Mouse (Mus musculus) adrenal gland, postnatal 36 days (tissue): Measurements from ENCODE around the gene Pigb. TPM values are rescaled to one million over a fixed set of nuclear protein-coding genes. Genes with fewer than 3 reads are reported as not detected.
"Not testable (repeated sequence)": the region's sequence is repeated elsewhere in the genome, so short reads cannot be mapped to it uniquely, and the experiment has no call there.

Experiments used
- DNase-seq, 2 experiments: peaks; one replicate each; pipeline ENCODE4 v3.0.0; 2021; ENCODE audit warnings: mixed read lengths in 1 of 2
- long read RNA-seq, 2 experiments: library from polyadenylated mRNA; stranded (forward); transcript quantifications; one replicate each; pipeline ENCODE4 v2.0.0; 2021; ENCODE audit warnings: borderline sequencing depth in 2 of 2
- total RNA-seq, 2 experiments: library from RNA; stranded (reverse); gene quantifications; 2 replicates each; pipeline ENCODE4 v1.2.3; 2021

The Pigb gene
- 10 to 100 TPM; 12.2 to 15.5 TPM for total RNA-seq
- long read RNA-seq, experiment 1, partial matches to known transcripts = 0 of 1 reads
- long read RNA-seq, experiment 1, other reads (novel, unspliced or antisense) = 1 of 1 reads
- long read RNA-seq, experiment 2 = 0 reads

GRCm38 (mm10) chr9:73040080-73040479, at the start of gene Pigb:
Gene Pigb, minus strand, starts transcription at chr9:73040378.
- DNase-seq = peak in 1 of 2 experiments; percentile 29

DNA sequence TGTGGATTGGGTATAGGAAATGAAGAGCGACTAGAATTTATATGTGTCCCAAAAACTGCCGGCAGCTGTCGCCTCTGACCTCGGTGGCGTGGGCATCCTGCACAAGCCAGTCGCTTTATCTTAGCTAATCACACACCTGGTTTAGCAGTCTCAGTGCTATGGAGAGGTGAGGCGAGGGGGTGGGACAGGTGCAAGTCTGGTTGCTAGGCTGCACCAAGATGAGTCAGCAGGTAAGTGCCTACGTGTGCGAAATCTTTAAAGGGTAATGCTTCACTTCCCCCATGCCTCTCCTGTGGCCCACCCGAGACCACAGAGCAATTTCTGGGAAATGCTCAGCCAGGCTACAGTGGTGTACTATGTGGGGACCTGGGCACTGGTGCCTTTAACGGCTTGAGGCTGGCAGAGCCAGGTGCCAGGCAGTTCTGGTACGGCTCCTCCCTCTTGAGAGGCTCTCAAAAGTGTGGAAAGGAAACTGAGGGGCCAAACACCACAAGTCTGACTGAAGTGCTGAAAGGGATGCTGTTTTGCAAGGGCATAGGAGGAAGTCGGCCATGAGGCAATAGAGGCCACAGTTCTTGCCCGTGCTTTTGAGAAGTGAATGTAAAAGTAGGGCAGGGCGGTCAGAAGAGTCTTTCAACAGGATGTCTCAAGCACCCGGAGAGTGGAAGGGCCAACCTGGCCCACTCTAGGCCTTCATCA, 49.2 kb upstream of the Pigb start:
- DNase-seq = no peak

DNA sequence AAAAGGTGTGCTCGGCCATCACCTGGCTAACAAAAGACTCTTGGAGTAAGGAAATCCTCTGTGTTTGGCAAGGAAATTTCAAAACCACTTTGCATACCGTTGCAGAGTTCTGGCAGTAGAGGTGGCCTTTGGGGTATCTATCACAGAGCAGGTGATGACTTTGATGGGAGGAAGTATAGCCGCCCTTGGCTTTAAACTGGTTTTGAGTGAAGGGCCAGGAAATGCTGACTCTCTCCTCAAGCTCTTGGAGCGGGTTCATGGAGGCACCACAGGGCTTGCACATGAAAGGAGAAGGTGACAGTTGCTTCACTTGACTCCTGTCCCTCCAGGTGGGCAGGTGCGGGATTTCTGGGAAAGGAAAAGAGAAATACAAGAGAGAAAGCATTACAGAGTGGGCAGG, 47.4 kb upstream of the Pigb start:
- no peak for DNase-seq

DNA sequence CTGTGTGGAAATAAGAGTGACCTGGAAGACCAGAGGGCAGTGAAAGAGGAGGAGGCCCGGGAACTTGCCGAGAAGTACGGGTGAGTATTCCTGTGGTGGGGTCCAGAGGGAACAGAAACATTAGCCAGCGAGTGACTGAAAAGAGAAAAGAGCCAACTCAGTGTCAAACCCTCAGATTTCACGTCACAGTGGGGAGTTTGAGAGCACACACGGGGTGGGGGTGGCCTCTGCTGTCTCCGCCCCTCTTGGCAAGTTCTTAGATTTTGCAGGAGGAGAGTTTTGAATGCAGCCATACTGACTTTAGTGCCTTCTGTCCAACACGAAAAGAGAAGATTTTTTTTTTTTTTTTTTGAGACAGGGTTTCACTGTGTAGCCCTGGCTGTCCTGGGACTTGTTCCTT, 46.9 kb upstream of the Pigb start:
- no peak for DNase-seq

DNA sequence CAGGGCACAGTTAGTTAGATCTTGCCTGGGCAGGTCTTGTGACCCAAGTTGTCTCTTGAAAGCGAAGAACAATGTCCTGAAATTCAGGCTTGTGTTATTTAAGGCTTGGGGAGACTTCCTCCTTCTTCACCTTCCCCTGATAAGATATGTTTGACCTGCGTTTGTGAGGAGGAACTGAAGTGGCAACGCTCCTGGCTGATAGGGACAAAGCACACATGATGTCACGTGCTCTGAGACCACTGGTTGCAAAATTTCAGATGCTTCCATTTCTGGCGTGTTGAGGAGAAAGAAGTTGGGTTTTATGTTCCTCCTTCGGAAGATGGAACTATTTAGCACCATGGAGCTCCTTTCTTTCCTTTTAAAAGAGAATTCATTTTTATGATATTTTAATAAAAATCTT, 45.7 kb upstream of the Pigb start:
- DNase-seq = no peak

DNA sequence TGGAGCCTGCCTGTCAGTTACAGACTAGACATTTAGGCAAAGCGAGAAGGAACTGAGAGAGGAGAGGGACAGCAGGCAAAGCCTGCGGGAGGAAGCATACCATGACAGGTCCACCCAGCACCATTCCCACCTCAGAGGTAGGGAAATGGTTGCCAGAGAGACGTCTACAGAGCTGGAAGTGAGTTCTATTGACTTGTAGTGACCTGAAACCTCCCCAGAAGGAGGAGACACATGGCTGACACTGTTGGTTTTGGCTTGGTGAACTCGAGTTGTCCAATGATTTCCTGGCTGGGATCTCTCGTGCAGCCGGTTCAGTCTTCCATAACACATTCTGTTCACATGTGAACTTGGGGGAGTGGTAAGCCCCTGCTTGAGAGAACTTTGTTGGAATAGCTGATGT, 43.8 kb upstream of the Pigb start:
- no peak for DNase-seq

DNA sequence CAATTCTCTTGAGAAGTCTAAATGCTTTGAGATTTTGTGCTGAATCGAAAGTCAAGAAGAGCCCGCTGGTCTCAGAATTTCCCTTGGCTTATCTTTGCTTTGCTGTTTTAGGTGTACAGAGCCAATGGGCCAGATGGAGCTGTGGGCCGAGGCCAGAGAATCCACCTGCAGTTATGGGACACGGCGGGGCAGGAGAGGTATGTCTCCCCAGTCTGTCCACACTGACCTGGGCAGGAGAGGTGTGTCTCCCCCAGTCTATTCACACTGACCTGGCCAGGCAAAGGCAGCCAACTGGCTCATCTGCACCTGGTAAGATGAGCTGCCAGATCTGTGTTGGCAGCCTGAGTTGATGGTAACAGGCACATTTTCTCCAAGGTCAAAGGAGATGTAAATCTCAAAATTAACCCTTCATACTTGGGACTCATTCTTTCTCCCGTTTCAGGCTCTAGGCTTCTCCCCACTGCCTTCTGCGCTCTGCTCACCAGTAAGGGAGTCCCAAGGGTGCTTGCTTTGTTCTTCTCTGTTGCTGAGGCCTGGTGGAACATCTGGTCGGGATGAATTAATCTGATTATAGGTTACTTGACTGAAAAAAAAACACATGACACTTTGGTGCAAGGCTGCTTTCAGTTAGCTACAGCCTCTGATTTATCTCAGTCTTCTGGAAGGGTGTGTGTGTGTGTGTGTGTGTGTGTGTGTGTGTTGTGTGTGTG, 42.3 kb upstream of the Pigb start:
- no peak for DNase-seq

DNA sequence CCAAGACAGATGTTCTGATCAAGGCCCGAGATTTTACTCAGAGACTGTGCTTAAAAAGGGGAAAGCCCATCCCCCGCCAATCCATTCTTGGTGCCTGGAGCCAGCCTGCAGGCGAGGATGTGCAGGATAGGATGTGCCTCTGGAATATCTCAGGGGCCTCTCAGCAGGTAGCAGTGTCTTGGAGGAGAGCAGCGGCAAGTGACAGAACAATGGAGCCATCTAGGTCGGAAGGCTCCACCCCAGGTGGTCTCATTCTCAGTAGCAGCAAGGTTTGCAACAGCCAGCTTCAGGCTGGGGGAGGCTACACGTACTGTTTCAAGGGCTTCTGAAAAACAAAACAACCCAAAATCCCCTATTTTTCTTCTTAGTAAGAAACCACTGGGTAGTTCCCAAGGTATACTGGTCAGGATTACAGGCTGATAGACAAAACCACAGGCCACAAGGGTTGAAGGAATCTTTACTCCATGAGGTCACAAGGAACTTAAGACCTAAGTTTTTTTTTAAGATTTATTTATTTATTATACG, 39.7 kb upstream of the Pigb start:
- no peak for DNase-seq

GRCm38 (mm10) chr9:73079349-73079748, 39.2 kb upstream of the Pigb start:
- not testable (repeated sequence) for DNase-seq

DNA sequence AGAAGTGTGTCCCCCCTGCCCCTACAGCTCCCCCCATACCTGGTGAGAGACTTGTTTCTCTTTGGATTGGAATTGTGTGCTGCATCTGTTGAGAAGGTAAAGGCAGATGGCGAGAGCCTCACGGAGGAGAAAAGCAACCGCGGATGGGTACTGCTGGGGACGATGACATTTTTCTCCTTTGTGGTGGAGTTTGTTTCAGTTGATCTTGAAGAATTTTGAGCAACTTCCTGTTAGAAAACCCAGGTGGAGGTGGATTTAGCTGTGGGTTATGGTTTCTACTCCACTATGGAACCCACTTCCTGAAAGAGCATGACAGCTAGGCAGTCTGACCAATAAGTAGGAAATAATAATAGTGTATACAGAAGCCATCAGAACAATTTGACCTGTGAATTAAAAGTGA, 33.0 kb upstream of the Pigb start:
- DNase-seq = no peak

GRCm38 (mm10) chr9:73072426-73072825, 32.2 kb upstream of the Pigb start:
- no peak for DNase-seq

DNA sequence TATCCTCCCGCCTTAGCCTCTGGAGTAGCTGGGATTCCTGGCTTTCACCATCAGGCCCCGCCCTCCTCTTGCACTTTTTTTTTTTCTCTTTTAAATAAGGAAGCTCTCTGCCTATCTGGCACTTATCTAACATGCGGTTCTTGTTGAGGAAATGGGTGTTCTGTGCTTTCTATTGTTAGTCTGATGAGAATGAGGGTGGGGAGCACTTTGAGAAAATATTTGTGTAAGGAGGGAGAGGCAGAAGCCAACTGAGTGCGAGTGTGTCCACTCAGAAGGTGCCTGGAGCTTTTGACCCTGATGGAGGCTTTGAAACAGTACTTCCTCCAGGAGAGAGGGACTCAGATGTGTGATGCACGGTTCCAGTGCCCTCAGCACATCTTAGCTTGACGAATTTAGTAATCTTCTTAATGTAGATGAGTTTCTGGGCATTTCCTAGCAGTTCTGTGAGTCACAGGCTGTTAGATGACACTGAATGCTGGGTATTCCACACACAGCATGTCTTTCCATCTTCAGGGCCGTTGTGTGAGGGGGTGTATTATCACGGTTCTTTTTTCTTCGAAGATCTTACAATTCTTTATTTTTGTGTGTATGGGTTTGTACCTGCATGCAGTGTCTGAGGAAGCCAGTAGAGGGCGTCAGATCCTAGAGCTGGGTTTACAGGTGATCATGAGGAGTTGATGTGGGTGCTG, 30.9 kb upstream of the Pigb start:
- no peak for DNase-seq

DNA sequence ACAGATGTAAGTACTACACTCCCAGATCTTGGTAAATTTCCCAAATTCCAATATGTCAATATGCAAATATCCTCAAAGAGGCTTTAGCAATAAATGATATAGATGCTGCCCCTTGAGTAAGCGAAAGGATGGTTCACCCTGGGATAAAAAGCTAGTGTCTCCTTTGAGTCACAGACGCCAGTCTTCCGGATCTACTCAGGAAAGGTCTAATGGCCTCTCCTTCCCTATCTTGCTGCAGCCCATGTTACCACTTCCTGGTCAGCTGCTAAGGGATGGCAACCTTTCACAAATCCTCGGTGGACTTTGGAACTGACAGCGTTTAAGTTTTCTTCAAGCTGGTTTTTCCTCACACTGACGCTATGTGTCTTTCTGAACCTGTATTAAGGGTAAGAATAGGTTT, 28.5 kb upstream of the Pigb start:
- DNase-seq = no peak

- DNase-seq = no peak
Observed at GRCm38 (mm10) chr9:73068230-73068679, 28.1 kb upstream of the Pigb start.

DNA sequence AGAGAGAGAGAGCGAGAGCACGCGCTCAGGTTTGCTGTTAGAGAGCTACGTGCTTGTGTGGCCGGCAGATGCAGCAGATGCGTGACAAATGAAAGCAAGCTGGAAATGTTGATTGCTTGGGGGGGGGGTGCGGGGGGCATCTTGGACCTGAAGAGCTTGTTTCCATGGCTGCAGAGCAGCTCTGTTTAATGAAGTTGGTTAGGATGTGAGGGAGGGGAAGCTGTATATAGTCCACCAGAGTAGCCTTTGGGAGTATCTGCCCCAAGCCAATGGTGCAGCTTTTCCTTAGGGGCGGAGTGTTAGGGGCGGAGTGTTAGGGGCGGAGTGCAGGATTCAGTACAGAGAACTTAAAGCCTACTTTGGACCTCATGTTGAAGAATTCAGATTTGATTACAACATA, 26.9 kb upstream of the Pigb start:
- no peak for DNase-seq

DNA sequence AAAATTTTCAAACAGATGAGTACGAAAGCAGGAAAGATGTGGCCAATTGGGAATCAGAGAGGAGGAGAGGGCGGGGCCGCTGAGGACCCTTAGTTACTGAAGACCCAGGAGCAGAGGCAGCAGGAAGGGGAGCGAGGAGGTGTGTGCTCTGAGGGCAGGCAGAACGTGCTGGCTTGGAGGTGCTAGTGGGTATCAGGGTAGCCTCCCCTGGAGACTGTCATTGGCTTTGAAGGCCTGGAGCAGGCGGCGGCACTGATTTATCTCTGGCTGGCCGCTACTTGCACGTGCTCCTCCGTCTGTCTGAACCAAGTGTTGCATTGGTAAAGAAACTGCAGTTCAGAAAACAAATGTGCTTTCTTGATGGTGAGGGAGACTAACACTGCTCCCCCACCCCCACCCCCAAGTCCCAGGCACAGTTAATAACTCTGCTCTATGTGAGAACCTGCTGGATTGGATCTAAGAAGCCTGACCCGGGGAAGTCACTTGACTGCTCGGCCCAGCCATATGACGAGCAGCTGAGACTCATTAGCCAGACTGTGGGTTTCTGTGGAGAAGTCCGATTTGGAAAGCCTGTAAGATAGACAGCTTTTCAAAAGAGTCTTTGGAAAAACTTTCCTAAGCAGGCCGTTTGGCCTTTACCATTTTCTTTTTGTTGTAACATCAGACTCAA, 23.6 kb upstream of the Pigb start:
- DNase-seq = peak in 1 of 2 experiments; percentile 31

DNA sequence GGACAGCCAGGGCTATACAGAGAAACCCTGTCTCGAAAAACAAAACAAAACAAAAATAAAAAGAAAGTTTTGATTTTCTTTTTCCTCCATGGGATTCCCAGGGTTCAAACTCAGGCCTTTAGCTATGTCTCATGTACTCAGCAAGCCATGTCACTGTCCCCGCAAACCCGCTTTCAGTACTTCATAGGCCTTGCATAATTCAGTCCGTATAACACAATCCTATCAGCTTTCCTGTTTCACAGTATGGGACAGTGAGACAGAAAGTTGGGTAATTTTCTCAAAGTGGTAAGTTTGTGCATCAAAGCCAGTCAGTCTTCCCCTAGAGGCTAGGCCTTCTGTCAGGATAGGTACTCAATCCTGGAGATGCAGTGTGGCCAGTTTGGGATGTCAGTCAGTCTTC, 19.0 kb upstream of the Pigb start:
- no peak for DNase-seq

DNA sequence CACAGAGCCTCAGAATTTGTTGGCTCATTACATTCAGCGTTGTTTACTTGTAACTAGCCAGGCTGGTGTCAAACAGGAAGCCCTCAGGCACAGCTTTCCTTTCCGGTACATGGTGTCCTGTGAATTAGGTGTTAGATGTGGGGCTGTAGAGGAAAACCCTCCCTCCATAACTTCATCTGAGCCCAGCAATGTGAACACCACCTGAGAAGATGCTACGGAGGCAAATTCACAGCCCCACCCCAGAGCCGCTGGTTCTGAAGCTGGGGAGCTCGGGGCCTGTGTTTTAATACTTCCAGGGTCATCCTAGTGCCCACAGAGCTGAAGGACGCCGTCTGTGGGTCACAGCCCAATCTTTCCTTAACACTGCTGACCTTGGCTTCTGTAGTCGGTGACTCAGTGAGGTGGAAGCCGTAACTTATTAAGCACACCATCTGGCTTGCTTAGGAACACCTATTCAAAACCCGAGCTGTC, 15.3 kb upstream of the Pigb start:
- DNase-seq = peak; percentile 69 to 75

- DNase-seq = no peak
Observed at GRCm38 (mm10) chr9:73050606-73051005, 10.4 kb upstream of the Pigb start.

GRCm38 (mm10) chr9:73049833-73050232, 9.7 kb upstream of the Pigb start:
- no peak for DNase-seq

- no peak for DNase-seq
Observed at GRCm38 (mm10) chr9:73048927-73049326, 8.7 kb upstream of the Pigb start.

- DNase-seq = no peak
Observed at GRCm38 (mm10) chr9:73047906-73048305, 7.7 kb upstream of the Pigb start.
